Mouse (Mus musculus) neural tube, embryonic 13.5 days (tissue): ENCODE results near the gene H6pd. TPM values are rescaled to one million over a fixed set of nuclear protein-coding genes. Genes with fewer than 3 reads are reported as not detected.

Experiments used
- ATAC-seq: fragments of 200-750 bp; cut with Nextera tagmentation; 2 replicates; pipeline ENCODE4 v1.8.0; 2017; ENCODE audit warnings: low read depth, mild to moderate bottlenecking, moderate TSS enrichment, moderate library complexity
- H3K27ac ChIP-seq: fragments of 300-500 bp; sonication (generic); replicated peaks from 2 replicates; pipeline ENCODE4 v1.5.1; 2015; ENCODE audit warnings: moderate library complexity, mild to moderate bottlenecking, inconsistent platforms
- H3K27me3 ChIP-seq: fragments of 300-500 bp; sonication (generic); 2 replicates; pipeline ENCODE4 v1.6.1; 2015; ENCODE audit warnings: mild to moderate bottlenecking, inconsistent platforms
- H3K36me3 ChIP-seq: fragments of 300-500 bp; sonication (generic); 2 replicates; pipeline ENCODE4 v1.6.1; 2015; ENCODE audit warnings: mild to moderate bottlenecking, inconsistent platforms
- H3K4me1 ChIP-seq: fragments of 300-500 bp; sonication (generic); replicated peaks from 2 replicates; pipeline ENCODE4 v1.6.1; 2015; ENCODE audit warnings: inconsistent platforms
- H3K4me2 ChIP-seq: fragments of 300-500 bp; sonication (generic); 2 replicates; pipeline ENCODE4 v1.6.1; 2015; ENCODE audit warnings: inconsistent platforms, mild to moderate bottlenecking, moderate library complexity
- H3K4me3 ChIP-seq: fragments of 300-500 bp; sonication (generic); 2 replicates; pipeline ENCODE4 v1.5.1; 2015; ENCODE audit warnings: mild to moderate bottlenecking, inconsistent platforms
- H3K9ac ChIP-seq: fragments of 300-500 bp; sonication (generic); 2 replicates; pipeline ENCODE4 v1.6.1; 2015; ENCODE audit warnings: moderate library complexity, mild to moderate bottlenecking, inconsistent platforms
- H3K9me3 ChIP-seq: fragments of 300-500 bp; sonication (generic); 2 replicates; pipeline ENCODE4 v1.6.1; 2016; ENCODE audit warnings: inconsistent platforms
- WGBS: fragments of 180-500 bp; shearing (Covaris S2); methylation state at CpG from one replicate; pipeline ENCODE4 v1.1.7; 2015; 5-methylcytosine and 5-hydroxymethylcytosine counted together
- polyA plus RNA-seq: library from polyadenylated mRNA; unstranded; fragments of >200 nt; fragmentation: Nextera tagmentation; extraction: Ambion mirVana; gene quantifications from 2 replicates; pipeline ENCODE4 v1.2.1, GENCODE M21; 2015

Gene H6pd
- polyA plus RNA-seq, 1 experiment from 2014 or later, result 3.5 TPM

DNA sequence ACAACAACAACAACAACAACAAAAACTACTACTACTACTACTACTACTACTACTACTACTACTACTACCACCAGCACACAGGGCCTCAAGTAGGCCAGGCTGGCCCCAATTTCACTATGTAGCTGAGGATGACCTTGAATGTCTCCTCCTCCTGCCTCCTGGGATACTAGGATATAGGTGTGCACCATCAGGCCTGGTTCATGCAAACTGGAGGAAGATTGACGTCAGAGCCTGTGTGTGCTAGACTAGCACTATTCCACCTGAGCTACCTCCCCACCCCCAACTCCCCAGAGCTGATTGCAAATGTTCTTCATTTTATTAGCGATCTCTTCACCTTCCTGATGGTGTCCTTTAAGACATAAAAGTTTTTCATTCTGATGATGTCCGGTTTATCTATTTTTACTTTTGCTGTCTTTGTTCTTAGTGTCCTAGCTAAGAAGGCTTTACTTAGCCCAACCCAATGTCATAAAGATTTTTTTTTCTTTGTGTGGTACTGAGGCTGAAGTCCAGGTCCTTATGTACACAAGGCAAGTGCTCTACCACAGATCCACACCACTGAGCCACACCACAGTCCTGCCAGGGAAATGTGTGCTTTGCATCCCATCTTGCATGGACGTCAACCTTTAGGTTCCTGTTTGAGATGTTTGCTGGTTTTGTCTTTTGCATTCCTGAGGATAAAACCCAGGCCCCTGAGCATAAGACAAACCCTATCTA lies 5.7 kb upstream of the H6pd start:
- H3K36me3 ChIP-seq, result no peaks in the 10 kb centered on the region
- H3K4me2 ChIP-seq, result no peak overlapping the region
- no peak for ATAC-seq
- H3K9me3 ChIP-seq, result no peaks in the 10 kb centered on the region
- H3K27me3 ChIP-seq, result no peaks in the 10 kb centered on the region
- H3K27ac ChIP-seq, result no peak overlapping the region
- no peak overlapping the region for H3K9ac ChIP-seq
- 92% methylated on average over 4 of the region's 4 CpGs for WGBS
- no peak overlapping the region for H3K4me3 ChIP-seq
- H3K4me1 ChIP-seq, result no peaks in the 10 kb centered on the region

DNA sequence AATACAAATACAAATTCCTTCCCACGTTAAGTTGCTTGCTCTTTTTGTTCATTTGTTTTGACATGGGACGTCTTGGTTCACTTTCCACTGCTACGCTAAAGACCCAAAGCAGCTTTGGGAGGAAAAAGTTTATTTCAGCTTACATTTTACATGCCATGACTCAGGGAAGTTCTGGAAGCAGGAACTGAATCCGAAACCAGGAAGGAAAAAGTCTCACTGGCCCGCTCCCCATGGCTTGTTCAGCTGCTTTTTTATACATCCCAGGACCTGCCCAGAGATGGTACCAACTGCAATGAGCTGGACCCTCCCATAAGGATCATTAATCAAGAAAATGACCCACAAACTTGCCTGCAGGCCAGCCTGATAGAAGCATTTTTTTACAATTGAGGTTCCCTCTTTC lies 5.0 kb upstream of the H6pd start:
- 87% methylated on average over 5 of the region's 5 CpGs for WGBS
- H3K36me3 ChIP-seq, result no peaks in the 10 kb centered on the region
- H3K4me3 ChIP-seq, result no peak overlapping the region
- no peak overlapping the region for H3K27ac ChIP-seq
- no peaks in the 10 kb centered on the region for H3K27me3 ChIP-seq
- no peaks in the 10 kb centered on the region for H3K9me3 ChIP-seq
- no peak for ATAC-seq
- no peak overlapping the region for H3K9ac ChIP-seq
- H3K4me1 ChIP-seq, result peaks cover 4% of the 10 kb centered on the region; the same call in 1 of the 2 replicates
- H3K4me2 ChIP-seq, result no peak overlapping the region

DNA sequence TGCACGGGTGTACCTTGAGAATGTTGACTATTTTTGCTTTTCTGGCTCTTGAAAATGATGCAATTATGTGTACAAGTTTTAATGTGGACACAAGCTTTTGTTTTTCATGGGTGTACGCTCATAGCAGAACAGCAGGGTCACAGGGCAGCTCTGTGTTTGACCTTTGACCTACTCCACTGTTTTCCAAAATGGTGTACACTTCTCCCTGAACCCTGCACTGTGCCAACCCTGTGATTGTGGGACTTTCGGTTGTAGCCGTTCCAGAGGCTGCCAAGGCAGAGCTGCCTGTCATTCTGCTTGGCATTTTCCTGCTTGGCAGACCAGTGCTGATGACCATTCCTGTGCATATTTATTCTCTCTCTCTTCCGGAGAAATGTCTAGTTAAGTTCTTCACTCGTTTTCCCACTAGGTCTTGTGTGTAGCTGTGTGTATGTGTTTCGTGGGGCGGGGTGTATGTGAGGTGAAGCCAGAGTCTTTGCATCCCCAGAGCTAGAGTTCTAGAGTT lies 4.4 kb upstream of the H6pd start:
- Histone ChIP-seq H3K27ac (no peak overlapping the region), H3K4me3 (no peak overlapping the region), H3K9ac (no peak overlapping the region), H3K4me2 (no peak overlapping the region), H3K36me3 (no peaks in the 10 kb centered on the region), H3K4me1 (peaks cover 4% of the 10 kb centered on the region; the same call in 1 of the 2 replicates), H3K27me3 (no peaks in the 10 kb centered on the region), H3K9me3 (no peaks in the 10 kb centered on the region)
- WGBS, result 92% methylated on average over 8 of the region's 8 CpGs
- ATAC-seq, result no peak

DNA sequence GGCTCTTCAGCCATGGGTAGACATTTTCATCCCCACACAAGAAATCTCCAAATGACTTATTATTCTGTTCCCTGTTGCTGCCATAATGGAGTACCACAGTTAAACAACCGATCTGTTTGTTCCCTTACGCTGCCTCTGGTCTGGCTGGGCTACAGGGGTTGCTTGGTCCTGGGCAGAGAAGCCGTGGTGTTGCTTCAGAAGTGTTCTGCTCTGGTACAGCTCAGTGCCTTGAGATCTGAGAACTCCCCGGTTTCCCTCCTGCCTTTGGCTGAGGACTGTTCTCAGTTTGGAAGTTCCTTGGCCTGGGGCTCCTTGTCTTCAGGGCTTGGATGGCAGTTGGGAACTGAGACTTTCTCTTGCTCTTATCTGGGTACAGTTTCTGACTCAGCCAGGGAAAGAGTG lies 3.5 kb upstream of the H6pd start:
- WGBS, result 77% methylated on average over 4 of the region's 4 CpGs
- Histone ChIP-seq H3K4me1 (peaks cover 13% of the 10 kb centered on the region; the same call in 1 of the 2 replicates), H3K9ac (no peak overlapping the region), H3K27me3 (no peaks in the 10 kb centered on the region), H3K27ac (no peak overlapping the region), H3K9me3 (no peaks in the 10 kb centered on the region), H3K4me3 (no peak overlapping the region), H3K36me3 (no peaks in the 10 kb centered on the region), H3K4me2 (no peak overlapping the region)
- ATAC-seq, result no peak

DNA sequence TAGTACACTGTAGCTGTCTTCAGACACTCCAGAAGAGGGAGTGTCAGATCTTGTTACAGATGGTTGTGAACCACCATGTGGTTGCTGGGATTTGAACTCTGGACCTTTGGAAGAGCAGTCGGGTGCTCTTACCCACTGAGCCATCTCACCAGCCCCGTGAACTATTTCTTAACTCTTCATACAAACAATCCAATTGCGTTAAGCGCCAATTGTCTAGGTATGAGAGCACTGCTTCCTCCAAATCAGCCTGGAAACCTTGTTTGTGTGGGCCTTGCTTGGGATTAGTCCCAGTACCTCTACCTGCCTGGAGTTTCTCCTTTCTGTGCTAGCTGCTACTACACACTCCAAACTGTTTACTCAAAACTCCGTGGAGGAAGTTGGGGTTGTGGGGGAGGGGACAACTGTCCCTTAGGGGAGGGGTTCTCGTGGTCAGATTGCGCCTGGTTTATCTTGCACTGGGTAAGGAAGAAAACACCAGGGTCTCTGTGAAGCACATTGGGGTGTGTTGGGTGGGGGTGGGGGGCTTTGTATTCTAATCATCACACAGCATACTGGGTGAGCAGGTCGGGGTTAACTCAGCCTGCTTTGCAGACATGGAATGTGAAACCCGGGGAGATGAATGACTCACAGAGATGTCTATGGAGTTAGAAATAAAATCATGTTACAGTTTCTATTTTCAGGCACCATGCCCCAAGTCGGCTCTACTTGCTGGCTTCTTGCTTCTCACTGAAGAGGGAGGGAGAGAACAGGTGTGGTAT lies 2.9 kb upstream of the H6pd start:
- H3K27ac ChIP-seq, result no peak overlapping the region
- ATAC-seq, result no peak
- no peak overlapping the region for H3K9ac ChIP-seq
- no peak overlapping the region for H3K4me3 ChIP-seq
- no peaks in the 10 kb centered on the region for H3K36me3 ChIP-seq
- H3K4me2 ChIP-seq, result no peak overlapping the region
- no peaks in the 10 kb centered on the region for H3K9me3 ChIP-seq
- peaks cover 13% of the 10 kb centered on the region; the same call in 1 of the 2 replicates for H3K4me1 ChIP-seq
- WGBS, result 60% methylated on average over 10 of the region's 10 CpGs
- no peaks in the 10 kb centered on the region for H3K27me3 ChIP-seq

DNA sequence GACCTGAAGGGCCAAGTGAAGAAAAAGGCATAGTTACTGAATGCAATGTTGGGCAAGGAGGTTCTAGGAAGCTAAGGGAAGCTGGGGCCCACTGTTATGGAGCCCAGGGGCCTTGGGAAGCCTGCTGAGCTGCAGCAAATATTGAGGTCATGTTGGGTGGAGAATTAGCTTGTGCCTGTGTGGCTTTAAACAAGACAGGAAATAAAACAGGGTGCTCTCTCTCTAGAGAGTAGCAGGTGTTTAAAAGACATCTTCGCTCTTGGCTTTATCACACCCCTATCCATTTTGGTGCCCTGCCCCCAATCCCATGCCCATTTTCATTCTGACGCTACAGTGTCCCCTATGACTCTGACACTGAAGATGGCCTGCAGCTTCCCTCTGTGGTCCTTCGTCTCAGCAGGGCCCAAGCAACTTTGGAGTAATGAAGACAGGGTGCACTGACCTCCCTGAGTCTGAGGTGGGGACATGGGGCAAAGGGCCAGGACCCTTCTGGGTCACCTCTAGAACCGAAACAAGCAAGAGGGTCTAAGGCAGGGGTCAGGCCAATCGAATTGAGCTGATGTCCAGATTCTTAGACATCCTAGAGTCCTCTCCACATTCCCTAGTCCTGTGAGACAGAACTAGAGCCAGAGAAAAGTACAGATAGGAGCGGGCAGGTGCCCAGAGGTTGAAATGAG lies 1.4 kb upstream of the H6pd start:
- H3K4me2 ChIP-seq, result no peak overlapping the region
- no peak for ATAC-seq
- H3K27me3 ChIP-seq, result no peaks in the 10 kb centered on the region
- H3K36me3 ChIP-seq, result no peaks in the 10 kb centered on the region
- H3K4me3 ChIP-seq, result no peak overlapping the region
- 87% methylated on average over 6 of the region's 6 CpGs for WGBS
- H3K9me3 ChIP-seq, result no peaks in the 10 kb centered on the region
- H3K9ac ChIP-seq, result no peak overlapping the region
- no peak overlapping the region for H3K27ac ChIP-seq
- peaks cover 13% of the 10 kb centered on the region; the same call in 1 of the 2 replicates for H3K4me1 ChIP-seq

DNA sequence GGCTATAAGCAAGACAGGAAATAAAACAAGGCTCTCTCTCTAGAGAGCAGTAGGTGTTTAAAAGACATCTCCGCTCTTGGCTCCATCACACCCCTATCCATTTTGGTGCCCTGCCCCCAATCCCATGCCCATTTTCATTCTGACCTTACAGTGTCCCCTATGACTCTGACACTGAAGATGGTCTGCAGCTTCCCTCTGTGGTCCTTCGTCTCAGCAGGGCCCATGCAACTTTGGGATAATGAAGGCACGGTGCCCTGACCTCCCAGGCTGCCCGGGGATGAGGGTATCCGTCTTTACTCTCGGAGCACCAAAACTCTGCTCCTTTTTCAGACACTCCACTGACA lies 736 bp upstream of the H6pd start:
- 84% methylated on average over 6 of the region's 6 CpGs for WGBS
- H3K4me2 ChIP-seq, result no peak overlapping the region; the same call in 1 of the 2 replicates

DNA sequence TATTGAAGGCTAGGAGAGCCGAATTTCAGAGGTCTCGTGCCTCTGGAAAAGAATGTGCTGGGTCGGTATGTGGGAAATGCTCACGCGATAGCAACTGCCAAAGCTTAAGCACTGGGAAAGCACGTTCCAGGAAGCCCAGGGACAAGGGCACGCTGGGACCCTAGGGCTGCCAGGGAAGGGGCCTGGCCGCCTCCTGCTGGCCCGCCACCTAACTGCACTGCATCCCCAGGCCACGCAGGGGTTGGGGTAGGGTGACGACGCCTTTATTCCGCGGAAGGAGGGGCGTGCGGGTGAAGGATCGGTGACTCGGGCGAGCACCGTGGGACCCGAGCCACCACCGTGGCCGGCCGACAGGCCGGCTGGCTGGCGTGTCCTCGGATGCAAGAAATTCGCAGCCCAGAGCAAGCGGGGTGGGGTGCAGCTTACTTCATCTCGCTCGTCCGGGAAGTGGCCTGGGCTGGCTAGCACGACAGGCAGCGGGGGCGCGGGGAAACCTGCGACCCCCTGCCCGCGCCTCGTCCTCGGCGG lies 434 bp downstream of the H6pd start:
- peak overlapping the region; percentile 57 for H3K4me3 ChIP-seq
- H3K4me1 ChIP-seq, result peaks cover 15% of the 10 kb centered on the region
- peak overlapping the region; percentile 90 for H3K27ac ChIP-seq
- WGBS, result 0% methylated on average over 42 of the region's 42 CpGs
- ATAC-seq, result peak; percentile 87
- H3K36me3 ChIP-seq, result no peaks in the 10 kb centered on the region
- H3K9me3 ChIP-seq, result no peaks in the 10 kb centered on the region
- no peaks in the 10 kb centered on the region for H3K27me3 ChIP-seq
- H3K9ac ChIP-seq, result peak overlapping the region; percentile 77
- peak overlapping the region; percentile 63 for H3K4me2 ChIP-seq

More for the DNA sequence above, 736 bp upstream of the H6pd start:
- ATAC-seq, result no peak
- Histone ChIP-seq H3K4me3 (no peak overlapping the region), H3K36me3 (no peaks in the 10 kb centered on the region), H3K4me1 (peaks cover 13% of the 10 kb centered on the region; the same call in 1 of the 2 replicates), H3K9ac (no peak overlapping the region), H3K27me3 (no peaks in the 10 kb centered on the region), H3K9me3 (no peaks in the 10 kb centered on the region), H3K27ac (0 out of 2 replicates have a peak overlapping the region, but pooled peaks have one; percentile 90)

DNA sequence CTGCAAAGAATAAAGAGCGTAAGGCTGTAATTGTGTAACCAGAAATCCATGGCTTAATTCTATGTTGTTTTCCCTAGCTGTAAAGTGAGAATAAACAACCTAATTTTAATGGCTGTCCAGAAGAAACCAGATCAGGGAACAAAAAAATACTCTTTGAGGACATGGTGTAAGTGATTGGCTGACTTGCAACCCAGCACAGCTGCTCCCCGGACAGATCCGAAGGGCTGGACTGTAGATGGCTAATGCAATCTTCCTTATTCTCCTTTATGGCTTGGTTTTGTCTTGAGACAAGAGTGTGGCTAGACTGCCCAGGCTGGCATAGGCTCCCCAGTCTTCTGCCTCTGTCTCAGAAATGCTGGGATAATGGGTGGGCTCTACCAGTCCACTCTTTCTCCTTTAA lies 1.4 kb downstream of the H6pd start:
- 90% methylated on average over 3 of the region's 3 CpGs for WGBS
- Histone ChIP-seq H3K9ac (no peak overlapping the region), H3K4me2 (peak overlapping the region; percentile 63; the same call in 1 of the 2 replicates), H3K4me3 (0 out of 2 replicates have a peak overlapping the region, but pooled peaks have one; percentile 57), H3K27me3 (no peaks in the 10 kb centered on the region), H3K36me3 (no peaks in the 10 kb centered on the region), H3K4me1 (peaks cover 20% of the 10 kb centered on the region), H3K27ac (no peak overlapping the region), H3K9me3 (no peaks in the 10 kb centered on the region)
- no peak for ATAC-seq

DNA sequence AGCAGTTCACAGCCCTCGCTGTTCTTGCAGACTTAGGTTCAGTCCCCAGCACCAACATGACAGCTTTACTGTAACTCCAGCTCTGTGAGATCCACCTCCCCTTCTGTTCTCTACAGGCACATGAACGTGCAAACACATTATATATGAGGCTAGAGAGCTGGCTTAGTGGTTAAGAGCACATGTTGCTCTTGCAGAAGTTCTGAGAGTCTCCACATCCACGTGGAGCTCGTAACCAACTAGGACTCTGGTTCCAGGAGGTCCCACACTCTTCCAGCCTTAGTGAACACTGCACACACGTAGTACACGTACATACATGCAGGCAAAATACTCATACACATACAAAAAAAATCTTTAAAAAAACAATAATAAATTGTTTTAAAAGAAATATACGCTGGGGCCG lies 1.8 kb downstream of the H6pd start:
- WGBS, result 85% methylated on average over 8 of the region's 8 CpGs
- H3K27ac ChIP-seq, result no peak overlapping the region
- peaks cover 24% of the 10 kb centered on the region for H3K4me1 ChIP-seq
- ATAC-seq, result no peak
- H3K36me3 ChIP-seq, result no peaks in the 10 kb centered on the region
- no peak overlapping the region for H3K4me3 ChIP-seq
- no peaks in the 10 kb centered on the region for H3K9me3 ChIP-seq
- no peak overlapping the region for H3K9ac ChIP-seq
- H3K4me2 ChIP-seq, result no peak overlapping the region
- H3K27me3 ChIP-seq, result no peaks in the 10 kb centered on the region

DNA sequence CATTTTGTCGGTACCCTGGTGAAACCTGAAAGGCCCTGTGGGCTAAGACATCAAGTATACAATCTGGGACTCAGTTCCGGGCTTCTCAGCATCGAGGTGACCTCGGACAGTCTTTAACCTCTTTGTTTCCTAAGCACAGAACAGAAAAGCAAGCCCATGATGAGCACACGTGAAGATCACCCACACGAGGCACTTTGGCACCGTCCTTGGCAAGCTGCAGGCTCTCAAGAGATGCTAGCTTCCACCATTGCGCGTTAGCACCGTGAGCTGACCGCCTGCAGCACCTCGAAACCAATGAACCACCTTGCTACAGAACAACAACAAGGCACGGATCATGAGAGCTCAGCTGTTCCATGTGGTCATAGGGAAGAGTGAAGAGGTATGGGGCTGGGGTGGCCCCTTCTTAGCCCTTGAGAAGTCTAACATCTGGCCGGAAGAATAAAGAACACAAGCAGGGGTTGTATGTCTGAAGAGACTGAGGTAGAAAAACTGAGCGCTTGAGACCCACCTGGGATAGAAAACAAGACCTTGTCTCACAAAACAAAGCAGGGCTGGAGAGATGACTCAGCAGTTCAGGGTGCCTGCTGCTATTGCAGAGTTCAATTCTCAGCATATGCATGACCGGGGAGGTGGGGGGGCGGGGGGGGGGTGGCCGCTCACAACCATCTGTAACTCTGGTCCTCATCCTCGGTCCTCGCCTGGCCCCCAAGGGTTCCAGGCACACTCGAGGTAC lies 2.5 kb downstream of the H6pd start:
- no peak for ATAC-seq
- Histone ChIP-seq H3K27ac (no peak overlapping the region), H3K9me3 (no peaks in the 10 kb centered on the region), H3K4me3 (no peak overlapping the region), H3K4me2 (no peak overlapping the region), H3K27me3 (no peaks in the 10 kb centered on the region), H3K4me1 (peaks cover 26% of the 10 kb centered on the region), H3K9ac (no peak overlapping the region), H3K36me3 (no peaks in the 10 kb centered on the region)
- WGBS, result 82% methylated on average over 21 of the region's 21 CpGs
